Mouse (Mus musculus): ENCODE measurements around the gene Tifa.

- TF ChIP-seq CTCF (IDR thresholded peaks at IDR 0.05; ENCODE audit: low read depth) (no peak), EP300 (IDR thresholded peaks at IDR 0.05; ENCODE audit: low read depth) (no peak)
Measured at GRCm38 (mm10) chr3:127788038-127788437, 1.6 kb upstream of the Tifa start.

Data from liver, postnatal 0 days (tissue).